Mouse (Mus musculus) ES-Bruce4 (cell line): ENCODE measurements around the gene Lrpap1.

Experiments used
- CTCF ChIP-seq: IDR thresholded peaks from one replicate; pipeline ENCODE4 v1.8.1; 2011; ENCODE audit warnings: low read depth, low read length
- EP300 ChIP-seq: IDR thresholded peaks from 2 replicates; pipeline ENCODE4 v1.6.1; 2011; ENCODE audit warnings: low read depth, low read length; ENCODE audit not compliant: insufficient read depth
- POLR2A ChIP-seq: IDR thresholded peaks from one replicate; pipeline ENCODE4 v1.8.1; 2011; ENCODE audit warnings: low read length; ENCODE audit not compliant: insufficient read depth

DNA sequence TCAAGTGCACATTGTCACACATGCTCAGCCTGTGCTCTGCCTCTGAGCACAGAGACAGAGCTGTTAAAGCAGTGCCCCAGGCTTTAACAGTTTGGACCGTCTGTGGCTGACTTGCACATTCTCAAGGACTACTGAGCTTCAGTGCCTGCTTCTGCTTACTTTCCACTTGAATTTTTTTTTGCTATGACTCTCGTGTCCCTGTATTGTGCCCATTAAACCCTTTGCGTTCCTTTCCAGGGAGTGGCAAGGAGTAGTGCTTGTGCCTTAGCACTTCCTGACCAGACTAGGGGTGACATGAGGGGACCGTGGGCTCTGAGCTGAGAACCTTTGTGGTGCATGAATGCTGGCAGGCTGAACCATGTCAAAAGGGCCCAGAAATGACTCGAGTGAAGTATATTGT, 30.3 kb upstream of the Lrpap1 start:
- TF ChIP-seq CTCF (no peak), POLR2A (no peak), EP300 (no peak)
